Mouse (Mus musculus): ENCODE measurements around the gene Sox5. TPM values are rescaled to one million over a fixed set of nuclear protein-coding genes. Genes with fewer than 3 reads are reported as not detected.

Gene Sox5
- polyA plus RNA-seq, 1 experiment from 2014 or later: 19.9 TPM

- Histone ChIP-seq H3K4me3 (no peak overlapping the region), H3K9me3 (replicated peaks) (no peaks in the 10 kb centered on the region), H3K27ac (ENCODE audit: poor library complexity, severe bottlenecking) (no peak overlapping the region), H3K4me1 (replicated peaks) (no peaks in the 10 kb centered on the region), H3K9ac (no peak overlapping the region), H3K4me2 (no peak overlapping the region), H3K27me3 (replicated peaks) (0 out of 2 replicates have a peak, but pooled peaks cover 4% of the 10 kb centered on the region), H3K36me3 (no peaks in the 10 kb centered on the region)
- WGBS: 76% methylated on average over 3 of the region's 3 CpGs
- ATAC-seq (ENCODE audit: insufficient number of reproducible peaks, low FRiP score): no peak
Observed at GRCm38 (mm10) chr6:144794356-144794755, 12.6 kb upstream of the Sox5 start.

- Histone ChIP-seq H3K4me2 (no peak overlapping the region), H3K4me1 (replicated peaks) (no peaks in the 10 kb centered on the region), H3K4me3 (no peak overlapping the region), H3K27me3 (replicated peaks) (peaks cover 8% of the 10 kb centered on the region; the same call in 1 of the 2 replicates), H3K36me3 (no peaks in the 10 kb centered on the region), H3K9me3 (replicated peaks) (no peaks in the 10 kb centered on the region), H3K9ac (no peak overlapping the region), H3K27ac (ENCODE audit: poor library complexity, severe bottlenecking) (no peak overlapping the region)
- ATAC-seq (ENCODE audit: insufficient number of reproducible peaks, low FRiP score): no peak
- 85% methylated on average over 8 of the region's 8 CpGs for WGBS
Observed at GRCm38 (mm10) chr6:144792871-144793270, 11.1 kb upstream of the Sox5 start.

- Histone ChIP-seq H3K36me3 (no peaks in the 10 kb centered on the region), H3K27ac (ENCODE audit: poor library complexity, severe bottlenecking) (no peak overlapping the region), H3K4me3 (no peak overlapping the region), H3K9ac (no peak overlapping the region), H3K4me2 (no peak overlapping the region), H3K9me3 (replicated peaks) (no peaks in the 10 kb centered on the region), H3K4me1 (replicated peaks) (peaks cover 7% of the 10 kb centered on the region; the same call in 1 of the 2 replicates), H3K27me3 (replicated peaks) (peaks cover 25% of the 10 kb centered on the region)
- no peak for ATAC-seq (ENCODE audit: insufficient number of reproducible peaks, low FRiP score)
Observed at GRCm38 (mm10) chr6:144783295-144783694, 1.5 kb upstream of the Sox5 start.

- ATAC-seq (ENCODE audit: insufficient number of reproducible peaks, low FRiP score): no peak
- peaks cover 7% of the 10 kb centered on the region; the same call in 1 of the 2 replicates for H3K4me1 ChIP-seq (replicated peaks)
- peaks cover 29% of the 10 kb centered on the region for H3K27me3 ChIP-seq (replicated peaks)
- H3K9me3 ChIP-seq (replicated peaks): no peaks in the 10 kb centered on the region
- peak overlapping the region; percentile 83 for H3K9ac ChIP-seq
- no peak overlapping the region for H3K27ac ChIP-seq (ENCODE audit: poor library complexity, severe bottlenecking)
- H3K4me2 ChIP-seq: peak overlapping the region; percentile 99
- no peaks in the 10 kb centered on the region for H3K36me3 ChIP-seq
- 8% methylated on average over 12 of the region's 12 CpGs for WGBS
- peak overlapping the region; percentile 71 for H3K4me3 ChIP-seq
Observed at GRCm38 (mm10) chr6:144782866-144783265, 1.1 kb upstream of the Sox5 start.

GRCm38 (mm10) chr6:144782031-144782857 is 467 bp upstream of the Sox5 start:
- H3K27me3 ChIP-seq (replicated peaks): peaks cover 35% of the 10 kb centered on the region
- H3K36me3 ChIP-seq: no peaks in the 10 kb centered on the region
- WGBS: 1% methylated on average over 45 of the region's 55 CpGs
- H3K27ac ChIP-seq (ENCODE audit: poor library complexity, severe bottlenecking): no peak overlapping the region
- peak overlapping the region; percentile 99 for H3K4me2 ChIP-seq
- peak; percentile 44; the same call in 1 of the 2 replicates for ATAC-seq (ENCODE audit: insufficient number of reproducible peaks, low FRiP score)
- no peaks in the 10 kb centered on the region for H3K9me3 ChIP-seq (replicated peaks)
- H3K4me3 ChIP-seq: peak overlapping the region; percentile 71
- peak overlapping the region; percentile 83 for H3K9ac ChIP-seq
- H3K4me1 ChIP-seq (replicated peaks): peaks cover 7% of the 10 kb centered on the region; the same call in 1 of the 2 replicates

GRCm38 (mm10) chr6:144780608-144781285 is 1.0 kb downstream of the Sox5 start:
- Histone ChIP-seq H3K27ac (ENCODE audit: poor library complexity, severe bottlenecking) (0 out of 2 replicates have a peak overlapping the region, but pooled peaks have one; percentile 23), H3K36me3 (no peaks in the 10 kb centered on the region), H3K9me3 (replicated peaks) (no peaks in the 10 kb centered on the region), H3K4me1 (replicated peaks) (peaks cover 7% of the 10 kb centered on the region; the same call in 1 of the 2 replicates), H3K9ac (peak overlapping the region; percentile 83), H3K4me2 (peak overlapping the region; percentile 99), H3K27me3 (replicated peaks) (peaks cover 44% of the 10 kb centered on the region), H3K4me3 (peak overlapping the region; percentile 71)
- 22% methylated on average over 8 of the region's 9 CpGs for WGBS
- ATAC-seq (ENCODE audit: insufficient number of reproducible peaks, low FRiP score): no peak

- Histone ChIP-seq H3K4me3 (peak overlapping the region; percentile 71), H3K36me3 (no peaks in the 10 kb centered on the region), H3K4me1 (replicated peaks) (peaks cover 7% of the 10 kb centered on the region), H3K9me3 (replicated peaks) (no peaks in the 10 kb centered on the region), H3K27me3 (replicated peaks) (peaks cover 43% of the 10 kb centered on the region), H3K27ac (ENCODE audit: poor library complexity, severe bottlenecking) (no peak overlapping the region), H3K9ac (no peak overlapping the region), H3K4me2 (peak overlapping the region; percentile 99)
- 42% methylated on average over 12 of the region's 12 CpGs for WGBS
- no peak for ATAC-seq (ENCODE audit: insufficient number of reproducible peaks, low FRiP score)
Observed at GRCm38 (mm10) chr6:144779945-144780607, 1.7 kb downstream of the Sox5 start.

- no peak for ATAC-seq (ENCODE audit: insufficient number of reproducible peaks, low FRiP score)
- WGBS: 83% methylated on average over 7 of the region's 7 CpGs
- no peaks in the 10 kb centered on the region for H3K36me3 ChIP-seq
- no peak overlapping the region for H3K27ac ChIP-seq (ENCODE audit: poor library complexity, severe bottlenecking)
- H3K27me3 ChIP-seq (replicated peaks): peaks cover 48% of the 10 kb centered on the region
- H3K9ac ChIP-seq: no peak overlapping the region
- H3K9me3 ChIP-seq (replicated peaks): no peaks in the 10 kb centered on the region
- no peak overlapping the region for H3K4me3 ChIP-seq
- no peak overlapping the region for H3K4me2 ChIP-seq
- H3K4me1 ChIP-seq (replicated peaks): peaks cover 2% of the 10 kb centered on the region
Observed at GRCm38 (mm10) chr6:144777356-144778035, 4.3 kb downstream of the Sox5 start.

GRCm38 (mm10) chr6:144773736-144774135 is 8.0 kb downstream of the Sox5 start:
- H3K27ac ChIP-seq (ENCODE audit: poor library complexity, severe bottlenecking): no peak overlapping the region
- H3K36me3 ChIP-seq: no peaks in the 10 kb centered on the region
- peaks cover 79% of the 10 kb centered on the region for H3K27me3 ChIP-seq (replicated peaks)
- H3K9me3 ChIP-seq (replicated peaks): no peaks in the 10 kb centered on the region
- no peak overlapping the region for H3K9ac ChIP-seq
- H3K4me1 ChIP-seq (replicated peaks): peaks cover 12% of the 10 kb centered on the region
- no peak overlapping the region for H3K4me3 ChIP-seq
- no peak for ATAC-seq (ENCODE audit: insufficient number of reproducible peaks, low FRiP score)
- no peak overlapping the region for H3K4me2 ChIP-seq
- 83% methylated on average over 6 of the region's 6 CpGs for WGBS

- no peak overlapping the region for H3K9ac ChIP-seq
- no peaks in the 10 kb centered on the region for H3K9me3 ChIP-seq (replicated peaks)
- peaks cover 15% of the 10 kb centered on the region for H3K4me1 ChIP-seq (replicated peaks)
- 63% methylated on average over 2 of the region's 2 CpGs for whole genome bisulfite sequencing
- no peaks in the 10 kb centered on the region for H3K36me3 ChIP-seq
- H3K4me2 ChIP-seq: no peak overlapping the region
- H3K27me3 ChIP-seq (replicated peaks): peaks cover 82% of the 10 kb centered on the region
- no peak for ATAC-seq (ENCODE audit: insufficient number of reproducible peaks, low FRiP score)
- no peak overlapping the region for H3K27ac ChIP-seq (ENCODE audit: poor library complexity, severe bottlenecking)
- H3K4me3 ChIP-seq: no peak overlapping the region
Observed at GRCm38 (mm10) chr6:144772985-144773384, 8.8 kb downstream of the Sox5 start.
